Mouse (Mus musculus) ES-Bruce4 (cell line): ENCODE measurements around the gene Ppib. TPM values are rescaled to one million over a fixed set of nuclear protein-coding genes. Genes with fewer than 3 reads are reported as not detected.

ENCODE experiments used
- H3K27ac ChIP-seq: 2 replicates; pipeline ENCODE4 v1.5.1; 2012; ENCODE audit warnings: low read length, inconsistent platforms; ENCODE audit not compliant: insufficient read depth
- H3K27me3 ChIP-seq: 2 replicates; pipeline ENCODE4 v1.6.1; 2012; ENCODE audit warnings: mild to moderate bottlenecking, low read length, inconsistent platforms; ENCODE audit not compliant: control insufficient read depth, poor library complexity, insufficient read depth, severe bottlenecking
- H3K36me3 ChIP-seq: 2 replicates; pipeline ENCODE4 v1.6.1; 2012; ENCODE audit warnings: inconsistent platforms, mild to moderate bottlenecking, low read length, moderate library complexity; ENCODE audit not compliant: control insufficient read depth, poor library complexity, insufficient read depth, severe bottlenecking
- H3K4me1 ChIP-seq: one replicate; pipeline ENCODE4 v1.8.1; 2011; ENCODE audit warnings: low read length; ENCODE audit not compliant: control insufficient read depth, insufficient read depth
- H3K4me3 ChIP-seq: 2 replicates; pipeline ENCODE4 v1.5.1; 2011; ENCODE audit warnings: low read depth, mild to moderate bottlenecking, low read length
- H3K9ac ChIP-seq: 2 replicates; pipeline ENCODE4 v1.6.1; 2012; ENCODE audit warnings: low read depth, mild to moderate bottlenecking, inconsistent platforms; ENCODE audit not compliant: poor library complexity, severe bottlenecking
- H3K9me3 ChIP-seq: replicated peaks from 2 replicates; pipeline ENCODE4 v1.6.1; 2012; ENCODE audit warnings: mild to moderate bottlenecking, low read length, inconsistent platforms; ENCODE audit not compliant: control insufficient read depth, poor library complexity, insufficient read depth, severe bottlenecking
- CTCF ChIP-seq: IDR thresholded peaks from one replicate; pipeline ENCODE4 v1.8.1; 2011; ENCODE audit warnings: low read depth, low read length
- EP300 ChIP-seq: IDR thresholded peaks from 2 replicates; pipeline ENCODE4 v1.6.1; 2011; ENCODE audit warnings: low read depth, low read length; ENCODE audit not compliant: insufficient read depth
- POLR2A ChIP-seq: IDR thresholded peaks from one replicate; pipeline ENCODE4 v1.8.1; 2011; ENCODE audit warnings: low read length; ENCODE audit not compliant: insufficient read depth
- polyA plus RNA-seq: library from polyadenylated mRNA; stranded (reverse); fragments of >200 nt; gene quantifications from 2 replicates; pipeline ENCODE4 v1.2.4, GENCODE M21; 2011; ENCODE audit warnings: low read depth; ENCODE audit not compliant: missing spikeins, insufficient read depth, insufficient read length

The Ppib gene
- 287 and 289 TPM in 2 replicates for polyA plus RNA-seq

GRCm38 (mm10) chr9:66059583-66060307 lies at the start of gene Ppib:
TSS of gene Ppib (plus strand) at chr9:66060222.
- Histone ChIP-seq H3K27me3 (no peaks in the 10 kb centered on the region), H3K4me1 (no peaks in the 10 kb centered on the region), H3K9me3 (no peaks in the 10 kb centered on the region), H3K27ac (no peak within 1 kb of the TSS), H3K36me3 (peaks cover 17% of the 10 kb centered on the region), H3K4me3 (peak within 1 kb of the TSS; percentile 81), H3K9ac (peak within 1 kb of the TSS; percentile 80)
- TF ChIP-seq EP300 (no peak), POLR2A (no peak), CTCF (no peak)

GRCm38 (mm10) chr9:66020601-66021000 lies 39.4 kb upstream of the Ppib start:
- Histone ChIP-seq H3K36me3 (peaks cover 11% of the 10 kb centered on the region), H3K9me3 (no peaks in the 10 kb centered on the region), H3K27me3 (no peaks in the 10 kb centered on the region), H3K4me1 (no peaks in the 10 kb centered on the region), H3K27ac (no peak overlapping the region), H3K4me3 (no peak overlapping the region), H3K9ac (no peak overlapping the region)
- TF ChIP-seq CTCF (no peak), EP300 (no peak), POLR2A (no peak)

GRCm38 (mm10) chr9:66038082-66038481 lies 21.9 kb upstream of the Ppib start:
- Histone ChIP-seq H3K4me1 (no peaks in the 10 kb centered on the region), H3K9ac (no peak overlapping the region), H3K27me3 (no peaks in the 10 kb centered on the region), H3K4me3 (no peak overlapping the region), H3K9me3 (no peaks in the 10 kb centered on the region), H3K36me3 (peaks cover 10% of the 10 kb centered on the region), H3K27ac (no peak overlapping the region)
- no peak for TF ChIP-seq CTCF
- no peak for TF ChIP-seq POLR2A
- TF ChIP-seq EP300, result no peak

GRCm38 (mm10) chr9:66038581-66038980 lies 21.4 kb upstream of the Ppib start:
- no peak overlapping the region for H3K27ac ChIP-seq
- TF ChIP-seq EP300 (no peak), CTCF (no peak), POLR2A (no peak)
- H3K36me3 ChIP-seq, result peaks cover 10% of the 10 kb centered on the region
- no peaks in the 10 kb centered on the region for H3K27me3 ChIP-seq
- no peaks in the 10 kb centered on the region for H3K9me3 ChIP-seq
- no peak overlapping the region for H3K4me3 ChIP-seq
- H3K9ac ChIP-seq, result no peak overlapping the region
- H3K4me1 ChIP-seq, result no peaks in the 10 kb centered on the region

GRCm38 (mm10) chr9:66039290-66039689 lies 20.7 kb upstream of the Ppib start:
- no peak overlapping the region for H3K4me3 ChIP-seq
- H3K36me3 ChIP-seq, result peaks cover 10% of the 10 kb centered on the region
- no peak overlapping the region for H3K27ac ChIP-seq
- no peaks in the 10 kb centered on the region for H3K27me3 ChIP-seq
- H3K9ac ChIP-seq, result no peak overlapping the region
- H3K9me3 ChIP-seq, result no peaks in the 10 kb centered on the region
- no peaks in the 10 kb centered on the region for H3K4me1 ChIP-seq
- TF ChIP-seq POLR2A (no peak), CTCF (no peak), EP300 (no peak)

- H3K36me3 ChIP-seq, result peaks cover 10% of the 10 kb centered on the region
- H3K4me3 ChIP-seq, result no peak overlapping the region
- H3K27me3 ChIP-seq, result no peaks in the 10 kb centered on the region
- no peak overlapping the region for H3K9ac ChIP-seq
- no peaks in the 10 kb centered on the region for H3K9me3 ChIP-seq
- no peak overlapping the region for H3K27ac ChIP-seq
- H3K4me1 ChIP-seq, result no peaks in the 10 kb centered on the region
- no peak for TF ChIP-seq EP300
- no peak for TF ChIP-seq CTCF
- no peak for TF ChIP-seq POLR2A
These were observed 19.2 kb upstream of the Ppib start for GRCm38 (mm10) chr9:66040801-66041200.
